Mouse (Mus musculus) layer of hippocampus, adult 2 months (tissue): Measurements from ENCODE around the gene Clgn. TPM values are rescaled to one million over a fixed set of nuclear protein-coding genes. Genes with fewer than 3 reads are reported as not detected.
"Not testable (repeated sequence)": the region's sequence is repeated elsewhere in the genome, so short reads cannot be mapped to it uniquely, and the experiment has no call there.

ENCODE experiments used
- DNase-seq, 2 experiments: peaks; one replicate each; pipeline ENCODE4 v3.0.0; 2022; ENCODE audit warnings: low spot score in 2 of 2
- H3K27ac ChIP-seq: fragments of 200-600 bp; 2 replicates; pipeline ENCODE4 v1.8.1; 2022
- H3K4me3 ChIP-seq: fragments of 200-600 bp; 2 replicates; pipeline ENCODE4 v1.8.1; 2022; ENCODE audit warnings: mild to moderate bottlenecking
- CTCF ChIP-seq: fragments of 200-600 bp; conservative IDR thresholded peaks from 2 replicates; pipeline ENCODE4 v1.8.1; 2022; ENCODE audit warnings: antibody characterized with exemption, mild to moderate bottlenecking, moderate library complexity
- total RNA-seq, 2 experiments: library from RNA; stranded (reverse); gene quantifications; 2 replicates each; pipeline ENCODE4 v1.2.3; 2021

Gene Clgn
- total RNA-seq, 2 experiments from 2014 or later = 7.8 to 8.3 TPM

DNA sequence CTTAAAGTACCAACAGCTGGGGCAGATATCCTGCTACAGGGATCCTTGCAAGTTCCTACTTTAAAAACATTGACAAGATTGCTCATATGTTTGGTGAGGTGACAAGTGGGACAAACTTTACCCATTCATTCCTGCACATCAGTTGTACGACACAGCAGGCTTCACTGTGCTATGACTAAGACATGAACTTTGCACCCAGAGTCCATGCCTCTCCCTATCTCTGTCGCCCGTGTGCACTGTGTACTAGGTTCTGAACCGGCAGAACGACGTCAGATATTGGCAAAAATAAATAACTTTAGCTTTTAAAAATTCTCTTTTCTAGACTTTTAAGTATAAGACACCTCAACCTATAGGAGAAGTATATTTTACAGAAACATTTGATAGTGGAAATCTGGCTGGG, 7.0 kb downstream of the Clgn start:
- DNase-seq = no peak
- H3K4me3 ChIP-seq = no peak overlapping the region
- no peak for TF ChIP-seq CTCF
- no peak overlapping the region for H3K27ac ChIP-seq

DNA sequence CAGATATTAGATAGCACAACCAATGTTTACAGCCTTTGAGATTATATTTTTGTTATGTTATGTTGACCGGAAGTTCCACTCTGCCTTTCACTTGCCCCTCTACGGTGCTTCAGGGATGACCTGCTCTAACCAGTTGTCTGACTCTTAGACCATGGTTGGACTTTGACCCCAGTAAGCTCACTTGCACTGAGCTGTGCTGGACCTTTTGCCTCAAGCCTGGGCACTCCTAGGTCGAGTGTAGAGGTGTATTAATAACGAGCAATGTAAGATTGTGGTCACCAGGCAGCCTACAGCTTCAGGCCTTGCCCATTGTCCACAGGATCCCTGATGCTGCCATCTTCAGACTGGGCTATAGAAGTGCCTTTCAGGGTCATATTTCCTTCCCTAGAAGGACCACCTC, 8.1 kb downstream of the Clgn start:
- no peak for DNase-seq
- Histone ChIP-seq H3K4me3 (no peak overlapping the region), H3K27ac (no peak overlapping the region)
- no peak for TF ChIP-seq CTCF

DNA sequence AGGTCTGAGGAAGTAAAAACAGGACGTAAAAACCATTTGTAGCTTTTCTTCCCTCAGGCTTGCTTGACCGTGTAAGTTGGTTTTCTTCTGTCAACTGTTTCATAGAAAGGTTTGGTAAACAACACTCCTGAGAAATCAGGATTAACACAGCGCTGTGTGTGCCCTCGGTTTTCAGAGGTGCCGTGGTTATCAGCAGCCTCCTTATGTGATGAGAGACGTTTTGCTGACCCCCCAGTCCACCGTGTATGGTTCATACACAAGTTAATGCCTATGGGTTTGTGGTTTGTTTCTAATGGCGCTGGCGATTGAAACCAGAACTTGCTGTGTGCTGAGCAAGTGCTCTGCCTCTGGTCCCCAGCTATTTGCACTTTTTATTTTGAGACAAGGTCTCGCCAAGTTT, 15.9 kb downstream of the Clgn start:
- DNase-seq = no peak
- H3K4me3 ChIP-seq = no peak overlapping the region
- no peak for TF ChIP-seq CTCF
- H3K27ac ChIP-seq = no peak overlapping the region

DNA sequence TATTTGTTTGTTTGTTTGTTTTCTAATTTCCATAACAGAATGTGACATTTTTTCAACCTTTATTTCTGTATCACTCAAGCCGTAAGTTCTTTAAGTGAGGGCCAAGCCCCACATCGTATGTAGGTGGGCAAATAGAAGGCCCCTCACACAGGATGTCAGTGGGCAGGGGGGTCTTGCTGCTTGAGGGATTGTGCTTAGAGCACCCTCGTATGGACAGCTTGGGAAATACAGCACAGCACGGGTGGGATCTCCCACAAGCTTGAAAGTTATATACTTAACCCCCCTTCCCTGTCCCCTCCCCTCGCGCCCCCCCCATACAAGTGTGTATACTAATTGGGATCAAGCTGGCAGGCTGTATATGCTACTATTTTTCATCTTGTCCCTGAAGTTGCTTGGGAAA, 17.2 kb downstream of the Clgn start:
- no peak for DNase-seq
- Histone ChIP-seq H3K27ac (no peak overlapping the region), H3K4me3 (no peak overlapping the region)
- peak; percentile 71 for TF ChIP-seq CTCF

DNA sequence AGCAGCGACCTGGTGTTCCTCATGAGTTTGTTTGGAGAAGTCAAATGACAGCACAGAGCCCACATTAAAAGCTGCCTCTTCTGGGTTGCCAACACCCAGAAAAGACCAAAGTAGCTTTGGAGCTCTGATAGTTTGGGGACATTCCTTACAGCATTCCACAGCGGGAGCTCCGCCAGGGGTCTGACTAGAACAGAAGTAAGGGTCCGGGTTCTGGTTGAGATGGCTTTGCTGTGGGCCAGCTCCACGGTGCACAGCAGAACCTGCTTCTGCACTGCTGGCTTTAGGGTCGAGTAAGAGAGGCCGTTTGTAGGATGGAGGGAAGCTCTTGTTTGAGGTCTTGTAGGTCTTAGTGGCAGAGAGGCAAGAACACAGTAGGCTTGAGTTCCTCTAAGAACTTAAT, 18.8 kb downstream of the Clgn start:
- no peak for TF ChIP-seq CTCF
- H3K4me3 ChIP-seq = no peak overlapping the region
- DNase-seq = no peak
- H3K27ac ChIP-seq = no peak overlapping the region

DNA sequence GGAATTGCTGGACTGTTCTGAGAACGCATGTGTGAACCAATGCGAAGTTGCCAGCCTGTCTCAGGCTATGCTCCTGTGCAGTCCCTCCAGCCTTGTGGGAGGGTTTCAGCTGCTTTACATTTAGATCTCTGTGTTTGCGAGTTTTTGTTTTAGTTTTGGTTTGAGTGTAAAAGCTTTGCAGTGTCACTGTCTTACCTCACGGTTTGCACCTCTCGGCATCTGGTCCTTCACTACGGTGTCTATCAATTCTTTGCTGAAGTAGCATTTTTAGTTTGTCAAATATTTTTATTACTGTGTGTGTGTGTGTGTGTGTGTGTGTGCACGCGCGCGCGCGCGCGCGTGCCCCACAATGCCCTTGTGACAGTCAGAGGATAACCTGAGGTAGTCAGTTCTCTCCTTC, 27.2 kb downstream of the Clgn start:
- DNase-seq = no peak
- Histone ChIP-seq H3K4me3 (no peak overlapping the region), H3K27ac (no peak overlapping the region)
- TF ChIP-seq CTCF = no peak

DNA sequence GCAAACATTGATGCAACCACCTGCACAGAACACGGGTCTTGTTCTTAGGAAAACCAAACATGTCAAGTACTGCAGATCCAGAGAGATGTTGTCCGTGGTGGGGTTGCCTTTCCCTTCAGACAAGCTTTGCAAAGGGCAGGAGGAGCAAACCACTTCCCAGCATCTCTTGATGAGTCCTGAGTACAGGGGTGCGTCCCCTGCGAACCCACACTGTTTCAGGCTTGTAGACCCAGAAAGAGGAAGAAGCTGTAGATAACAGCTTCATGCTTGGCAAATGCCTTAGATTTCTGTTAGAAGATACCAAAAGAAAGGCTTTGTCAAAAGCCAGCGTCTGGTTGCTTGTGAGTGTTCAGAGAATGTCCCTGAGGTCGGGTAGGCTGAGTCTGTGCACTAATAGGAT, 28.3 kb downstream of the Clgn start:
- Histone ChIP-seq H3K4me3 (no peak overlapping the region), H3K27ac (no peak overlapping the region)
- no peak for TF ChIP-seq CTCF
- no peak for DNase-seq

DNA sequence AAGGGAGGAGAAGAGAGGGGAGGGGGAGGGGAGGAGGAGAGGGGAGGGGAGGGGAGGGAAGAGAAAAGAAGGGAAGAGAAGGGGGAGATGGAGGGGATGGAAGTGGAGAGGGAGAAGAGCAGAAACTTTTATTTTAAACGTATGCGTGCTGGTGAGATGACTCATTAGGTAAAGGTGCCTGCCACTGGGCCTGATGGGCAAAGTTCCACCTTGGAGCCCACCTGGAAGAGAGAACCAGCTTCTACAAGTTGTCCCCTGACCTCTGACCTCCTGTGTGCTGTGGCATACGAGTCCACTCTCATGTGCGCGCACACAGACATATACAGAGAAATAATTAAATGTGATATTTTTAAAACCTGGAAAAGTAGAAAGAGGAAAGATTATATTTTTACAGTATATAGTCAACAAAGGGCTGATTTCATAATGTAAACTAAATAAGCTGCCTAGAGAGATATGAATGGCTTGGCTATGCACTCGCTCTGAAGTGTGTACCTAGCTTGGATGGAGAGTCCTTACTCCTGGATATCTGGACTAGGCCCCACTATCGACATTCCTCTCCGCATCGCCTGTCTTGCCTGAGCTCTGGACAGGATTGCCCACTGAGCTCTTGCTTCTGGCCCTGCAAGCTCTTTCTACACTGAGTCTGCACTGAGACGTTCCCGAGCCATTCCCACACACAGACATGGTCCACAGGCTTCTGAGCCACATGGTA, 29.3 kb downstream of the Clgn start:
- Histone ChIP-seq H3K27ac (no peak overlapping the region), H3K4me3 (no peak overlapping the region)
- no peak for DNase-seq
- no peak for TF ChIP-seq CTCF

DNA sequence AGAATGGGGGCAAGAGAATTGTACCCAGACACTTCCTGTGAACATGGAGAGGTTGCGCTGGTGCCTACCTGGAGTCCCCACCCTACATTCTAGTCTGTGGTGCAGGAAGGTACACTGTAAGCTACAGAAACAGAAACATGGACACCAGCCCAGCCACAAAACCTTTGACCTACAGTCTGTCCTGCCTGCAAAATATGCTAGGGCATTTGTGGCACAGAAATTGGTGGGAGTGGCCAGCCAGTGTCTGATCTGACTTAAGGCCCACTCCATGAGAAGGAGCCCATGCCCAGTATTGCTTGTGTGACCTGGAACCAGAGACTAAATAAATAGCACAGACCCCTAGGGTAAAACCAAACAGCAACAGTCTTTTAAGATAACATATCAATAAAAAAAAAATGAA, 31.7 kb downstream of the Clgn start:
- no peak overlapping the region for H3K27ac ChIP-seq
- DNase-seq = no peak
- no peak for TF ChIP-seq CTCF
- H3K4me3 ChIP-seq = no peak overlapping the region

DNA sequence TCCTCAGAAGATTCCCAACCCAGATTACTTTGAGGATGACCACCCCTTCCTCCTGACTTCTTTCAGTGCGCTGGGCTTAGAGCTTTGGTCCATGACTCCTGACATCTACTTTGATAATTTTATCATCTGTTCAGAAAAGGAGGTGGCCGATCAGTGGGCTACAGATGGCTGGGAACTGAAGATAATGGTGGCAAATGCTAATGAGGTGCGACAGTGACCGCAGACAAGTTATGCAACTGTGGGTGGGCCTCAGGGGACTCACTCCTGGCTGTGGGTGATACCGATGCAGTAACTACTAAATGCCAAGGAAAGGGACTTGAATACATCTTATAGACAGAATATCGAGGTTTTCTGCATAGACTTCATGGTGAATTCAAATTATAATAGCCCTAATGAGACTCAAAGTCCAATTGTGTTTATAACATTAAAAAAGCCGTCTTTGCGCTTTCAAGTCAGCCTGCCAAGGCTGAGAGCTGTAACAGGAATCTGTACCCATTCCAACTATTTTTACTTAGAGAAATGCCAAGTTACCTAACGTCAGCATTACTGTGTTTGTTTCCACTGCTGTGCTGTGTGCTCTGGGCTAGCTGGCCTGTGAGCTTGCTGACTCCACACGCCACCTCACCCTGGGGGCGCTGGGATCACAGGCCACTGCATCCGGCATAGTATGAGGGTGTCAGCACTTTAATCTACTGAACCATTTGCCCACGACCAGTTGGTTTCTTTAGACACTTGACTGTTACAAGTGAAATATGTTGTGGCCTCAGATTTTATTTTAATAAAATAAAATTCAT, 33.6 kb downstream of the Clgn start:
- peak overlapping the region; percentile 46; the same call in 1 of the 2 replicates for H3K27ac ChIP-seq
- DNase-seq = no peak
- no peak overlapping the region for H3K4me3 ChIP-seq
- no peak for TF ChIP-seq CTCF

DNA sequence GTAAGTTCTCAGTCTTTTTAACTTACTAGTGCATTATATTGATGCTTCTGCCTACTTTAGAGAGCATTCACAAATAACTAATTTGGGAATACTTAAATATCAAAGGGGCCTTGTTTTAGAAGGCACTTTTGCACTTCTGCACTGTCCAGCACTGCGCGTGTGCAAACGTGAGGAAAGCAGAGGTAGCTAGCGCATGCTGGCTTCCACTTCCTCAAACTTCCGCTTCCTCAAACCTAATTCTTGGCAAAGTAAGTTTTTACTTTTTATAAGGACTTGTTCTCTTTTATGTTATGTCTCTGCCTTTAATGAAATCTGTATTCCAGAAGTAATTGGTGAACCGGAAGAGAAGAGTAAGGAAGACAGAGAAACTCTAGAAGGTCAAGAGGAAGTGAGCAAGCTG, 35.5 kb downstream of the Clgn start:
- no peak for DNase-seq
- H3K4me3 ChIP-seq = no peak overlapping the region
- no peak overlapping the region for H3K27ac ChIP-seq
- TF ChIP-seq CTCF = no peak

DNA sequence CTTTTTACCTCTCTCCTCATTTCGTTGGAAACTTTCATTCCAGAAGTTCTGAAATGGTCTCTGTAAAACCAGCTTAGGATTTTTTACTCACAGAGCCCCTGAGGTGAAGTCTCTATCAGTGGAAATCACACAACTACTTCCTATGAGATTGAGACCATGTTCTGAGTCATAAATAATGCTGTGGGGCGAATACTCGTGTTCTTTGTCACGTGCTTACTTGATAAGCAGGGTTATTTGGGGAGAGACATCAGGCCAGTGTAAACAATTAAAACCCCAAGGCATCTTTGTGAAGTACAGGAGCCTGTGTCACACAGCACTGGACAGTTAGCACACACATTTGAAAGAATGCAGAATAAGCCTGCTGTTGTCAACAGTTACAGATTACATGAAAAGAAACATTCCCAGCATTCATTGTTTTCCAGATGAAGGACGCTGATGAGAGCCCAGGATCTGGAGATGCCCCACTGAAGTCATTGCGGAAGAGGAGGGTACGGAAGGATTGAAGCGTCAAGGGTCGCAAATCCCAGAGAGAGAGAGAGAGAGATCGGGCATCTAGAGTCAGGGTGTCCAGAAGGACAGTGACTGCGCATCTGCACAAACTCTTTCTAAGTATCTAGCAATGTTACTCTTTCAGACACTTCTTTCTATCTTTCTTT, 36.6 kb downstream of the Clgn start:
- Histone ChIP-seq H3K4me3 (no peak overlapping the region), H3K27ac (no peak overlapping the region)
- TF ChIP-seq CTCF = no peak
- DNase-seq = no peak

DNA sequence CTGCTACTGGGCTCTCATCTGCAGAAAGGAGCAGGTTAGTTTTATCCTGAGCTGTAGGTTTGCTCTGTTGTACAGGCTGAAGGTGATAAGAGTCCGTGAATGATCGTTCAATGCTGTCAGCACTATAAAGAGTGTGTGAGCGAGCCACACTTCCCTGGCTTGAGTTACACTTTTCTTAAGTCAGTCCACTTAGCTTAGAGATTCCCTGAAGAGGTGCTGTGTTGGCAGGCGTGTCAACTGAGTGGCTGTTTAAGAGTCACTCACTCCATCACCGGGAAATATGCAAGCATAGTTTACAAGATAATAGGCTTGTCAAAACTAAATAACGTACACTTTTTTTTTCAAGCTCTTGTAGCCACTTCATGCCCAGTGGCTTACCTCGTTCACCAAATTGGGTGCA, 37.3 kb downstream of the Clgn start:
- H3K27ac ChIP-seq = no peak overlapping the region
- H3K4me3 ChIP-seq = no peak overlapping the region
- no peak for TF ChIP-seq CTCF
- no peak for DNase-seq

DNA sequence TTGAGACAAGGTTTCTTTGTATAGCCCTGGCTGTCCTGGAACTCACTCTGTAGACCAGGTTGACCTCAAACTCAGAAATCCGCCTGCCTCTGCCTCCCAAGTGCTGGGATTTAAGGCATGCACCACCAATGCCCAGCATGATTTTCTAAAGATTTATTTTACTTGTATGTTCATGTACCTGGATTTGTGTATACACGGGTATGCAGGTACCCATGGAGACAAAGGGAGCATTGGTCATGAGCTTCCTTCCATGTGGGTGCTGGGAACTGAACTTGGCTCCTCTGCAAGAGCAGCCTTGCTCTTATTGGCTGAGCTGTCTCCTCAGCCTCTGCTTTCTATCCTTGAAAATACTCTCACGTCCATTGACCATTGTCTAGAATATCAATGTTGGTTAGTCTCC, 39.0 kb downstream of the Clgn start:
- H3K27ac ChIP-seq, H3K4me3 ChIP-seq, DNase-seq: not testable (repeated sequence)
